Mouse (Mus musculus) forebrain, embryonic 10.5 days (tissue): Measurements from ENCODE around the gene Gm29797. TPM values are rescaled to one million over a fixed set of nuclear protein-coding genes. Genes with fewer than 3 reads are reported as not detected.

ENCODE experiments used
- DNase-seq: peaks from one replicate; pipeline ENCODE4 v3.0.0-alpha.2; 2017; ENCODE audit warnings: low spot score; ENCODE audit errors: extremely low spot score
- H3K27ac ChIP-seq: fragments of 300-500 bp; sonication (generic); 2 replicates; pipeline ENCODE4 v1.5.1; 2016; ENCODE audit warnings: mild to moderate bottlenecking
- H3K27me3 ChIP-seq: fragments of 300-500 bp; sonication (generic); 2 replicates; pipeline ENCODE4 v1.6.1; 2016; ENCODE audit warnings: mild to moderate bottlenecking; ENCODE audit not compliant: poor library complexity, severe bottlenecking
- H3K36me3 ChIP-seq: fragments of 300-500 bp; sonication (generic); replicated peaks from 2 replicates; pipeline ENCODE4 v1.6.1; 2016; ENCODE audit warnings: mild to moderate bottlenecking, moderate library complexity
- H3K4me1 ChIP-seq: fragments of 300-500 bp; sonication (generic); 2 replicates; pipeline ENCODE4 v1.6.1; 2016
- H3K4me3 ChIP-seq: fragments of 300-500 bp; sonication (generic); 2 replicates; pipeline ENCODE4 v1.5.1; 2016; ENCODE audit warnings: mild to moderate bottlenecking, moderate library complexity
- H3K9me3 ChIP-seq: fragments of 300-500 bp; sonication (generic); 2 replicates; pipeline ENCODE4 v1.6.1; 2016; ENCODE audit warnings: mild to moderate bottlenecking, moderate library complexity
- WGBS: fragments of 180-500 bp; shearing (Covaris S2); methylation state at CpG from one replicate; pipeline ENCODE4 v1.1.7; 2016; 5-methylcytosine and 5-hydroxymethylcytosine counted together
- polyA plus RNA-seq: library from polyadenylated mRNA; unstranded; fragments of >200 nt; fragmentation: Nextera tagmentation; extraction: Ambion mirVana; gene quantifications from 2 replicates; pipeline ENCODE4 v1.2.1, GENCODE M21; 2016

The Gm29797 gene
- polyA plus RNA-seq, 1 experiment from 2014 or later = 0.26 TPM

DNA sequence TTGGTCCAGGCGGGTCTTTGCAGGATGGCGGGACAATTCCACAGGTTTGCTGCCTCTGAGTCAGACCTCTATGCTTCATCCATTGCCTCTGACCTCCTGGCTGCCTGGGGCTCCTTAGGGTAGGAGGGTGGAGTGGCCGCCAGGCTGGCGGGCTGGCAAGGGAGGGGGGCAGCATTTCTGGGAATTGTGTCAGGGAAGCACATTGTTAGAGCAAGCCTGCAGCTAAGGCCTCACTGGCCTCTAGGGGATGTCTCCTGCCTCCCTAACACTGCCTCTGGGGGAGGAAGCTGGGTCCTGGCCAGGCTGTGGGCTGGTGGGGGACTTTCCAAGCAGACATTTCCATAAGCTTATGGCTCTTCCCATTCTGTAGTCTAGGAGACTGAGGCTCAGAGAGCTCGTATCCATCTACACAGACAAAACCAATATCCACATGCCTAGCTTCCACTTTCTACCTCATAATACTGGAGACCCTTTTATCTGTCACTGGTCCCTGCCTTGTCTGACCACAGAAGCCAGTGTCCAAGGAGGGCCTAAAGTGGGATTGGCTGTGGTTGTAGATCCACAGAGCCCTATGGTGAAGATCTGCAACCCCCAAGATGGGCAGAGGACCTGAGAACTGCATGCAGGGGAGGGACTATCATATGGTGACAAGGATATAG, 20.4 kb downstream of the Gm29797 start:
- Histone ChIP-seq H3K27ac (0 out of 2 replicates have a peak overlapping the region, but pooled peaks have one; percentile 20), H3K4me1 (peaks cover 61% of the 10 kb centered on the region)
- 51% methylated on average over 5 of the region's 5 CpGs for WGBS

GRCm38 (mm10) chr2:181677755-181678098, 20.9 kb downstream of the Gm29797 start:
- WGBS = 53% methylated on average over 3 of the region's 3 CpGs

More for the DNA sequence above, 20.4 kb downstream of the Gm29797 start:
- H3K4me3 ChIP-seq = no peak overlapping the region
- peaks cover 47% of the 10 kb centered on the region for H3K27me3 ChIP-seq
- H3K36me3 ChIP-seq = no peaks in the 10 kb centered on the region
- no peaks in the 10 kb centered on the region for H3K9me3 ChIP-seq
- no peak for DNase-seq

GRCm38 (mm10) chr2:181678780-181679179, 21.9 kb downstream of the Gm29797 start:
- peaks cover 31% of the 10 kb centered on the region for H3K27me3 ChIP-seq
- no peak overlapping the region for H3K4me3 ChIP-seq
- no peak overlapping the region for H3K27ac ChIP-seq
- peak; percentile 62 for DNase-seq
- H3K36me3 ChIP-seq = no peaks in the 10 kb centered on the region
- H3K9me3 ChIP-seq = no peaks in the 10 kb centered on the region
- H3K4me1 ChIP-seq = peaks cover 55% of the 10 kb centered on the region
- WGBS = 42% methylated on average over 1 of the region's 1 CpGs

More at GRCm38 (mm10) chr2:181677755-181678098, 20.9 kb downstream of the Gm29797 start:
- H3K4me3 ChIP-seq = no peak overlapping the region
- H3K27ac ChIP-seq = no peak overlapping the region
- no peak for DNase-seq
- peaks cover 42% of the 10 kb centered on the region for H3K27me3 ChIP-seq
- no peaks in the 10 kb centered on the region for H3K36me3 ChIP-seq
- H3K4me1 ChIP-seq = peaks cover 61% of the 10 kb centered on the region
- no peaks in the 10 kb centered on the region for H3K9me3 ChIP-seq

- Histone ChIP-seq H3K4me1 (peaks cover 45% of the 10 kb centered on the region), H3K27me3 (peaks cover 18% of the 10 kb centered on the region), H3K9me3 (no peaks in the 10 kb centered on the region), H3K4me3 (peak within 1 kb of the TSS; percentile 75), H3K36me3 (peaks cover 3% of the 10 kb centered on the region; the same call in 1 of the 2 replicates), H3K27ac (peak within 1 kb of the TSS; percentile 91)
- DNase-seq = peak; percentile 75
- under 1% methylated on average over 68 of the region's 69 CpGs for WGBS
Measured at GRCm38 (mm10) chr2:181679951-181680715, 23.3 kb downstream of the Gm29797 start, which contains the start of gene Tcea2. Gene Tcea2 (plus strand): TSS chr2:181680310.

GRCm38 (mm10) chr2:181680716-181681117, 23.9 kb downstream of the Gm29797 start:
- H3K27ac ChIP-seq = peak overlapping the region; percentile 91
- peak overlapping the region; percentile 75 for H3K4me3 ChIP-seq
- no peak for DNase-seq
- peaks cover 16% of the 10 kb centered on the region; the same call in 1 of the 2 replicates for H3K27me3 ChIP-seq
- peaks cover 39% of the 10 kb centered on the region for H3K4me1 ChIP-seq
- peaks cover 9% of the 10 kb centered on the region for H3K36me3 ChIP-seq
- WGBS = 15% methylated on average over 7 of the region's 7 CpGs
- H3K9me3 ChIP-seq = no peaks in the 10 kb centered on the region

DNA sequence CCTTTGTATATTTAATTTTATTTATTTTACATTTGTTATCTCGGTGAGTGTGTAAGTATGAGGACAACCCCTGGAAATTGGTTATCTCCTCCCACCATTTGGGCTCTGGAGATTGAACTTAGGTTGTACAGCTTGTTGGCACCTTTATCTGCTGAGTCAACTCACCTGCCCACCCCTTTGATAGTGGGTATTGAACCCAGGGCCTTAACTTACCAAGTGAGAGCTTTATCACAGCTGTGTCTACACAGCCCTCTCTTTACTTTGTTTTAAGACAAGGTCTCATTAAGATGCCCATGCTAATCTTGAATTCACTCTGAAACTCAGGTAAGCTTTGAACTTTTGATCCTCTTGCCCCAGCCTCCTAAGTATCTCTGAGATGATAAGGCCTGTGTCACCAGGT, 25.1 kb downstream of the Gm29797 start:
- Histone ChIP-seq H3K27me3 (peaks cover 13% of the 10 kb centered on the region; the same call in 1 of the 2 replicates), H3K9me3 (no peaks in the 10 kb centered on the region), H3K27ac (no peak overlapping the region), H3K4me1 (peaks cover 28% of the 10 kb centered on the region), H3K4me3 (no peak overlapping the region), H3K36me3 (peaks cover 21% of the 10 kb centered on the region)
- DNase-seq = no peak
- 97% methylated on average over 1 of the region's 1 CpGs for WGBS

GRCm38 (mm10) chr2:181683381-181683780, 26.5 kb downstream of the Gm29797 start:
- WGBS = 77% methylated on average over 4 of the region's 4 CpGs
- Histone ChIP-seq H3K27ac (no peak overlapping the region), H3K4me3 (no peak overlapping the region), H3K27me3 (0 out of 2 replicates have a peak, but pooled peaks cover 6% of the 10 kb centered on the region), H3K4me1 (peaks cover 21% of the 10 kb centered on the region), H3K9me3 (no peaks in the 10 kb centered on the region), H3K36me3 (peaks cover 35% of the 10 kb centered on the region)
- DNase-seq = no peak

DNA sequence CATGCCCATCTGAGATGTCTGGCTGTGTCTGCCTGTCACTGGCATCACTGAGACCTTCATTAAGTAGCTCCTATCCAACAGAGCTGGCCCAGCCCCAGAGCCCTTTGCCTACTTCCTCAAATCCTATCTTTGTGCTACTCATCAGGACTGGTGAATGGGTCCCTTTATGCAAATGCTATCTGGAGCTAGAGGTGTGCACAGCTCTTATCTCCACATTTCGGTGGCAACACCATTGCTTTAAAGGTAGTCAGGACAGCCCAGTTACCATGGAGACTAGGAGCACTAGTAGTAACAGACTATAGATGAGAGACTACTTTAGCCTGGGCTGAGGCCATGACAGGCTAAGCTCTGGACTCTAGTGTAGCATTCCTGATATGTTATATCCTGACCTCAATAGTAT, 27.9 kb downstream of the Gm29797 start:
- WGBS = 100% methylated on average over 1 of the region's 1 CpGs
- no peak overlapping the region for H3K27ac ChIP-seq
- H3K27me3 ChIP-seq = 0 out of 2 replicates have a peak, but pooled peaks cover 6% of the 10 kb centered on the region
- peaks cover 16% of the 10 kb centered on the region for H3K4me1 ChIP-seq
- no peak for DNase-seq
- peaks cover 49% of the 10 kb centered on the region for H3K36me3 ChIP-seq
- H3K4me3 ChIP-seq = no peak overlapping the region
- H3K9me3 ChIP-seq = no peaks in the 10 kb centered on the region

DNA sequence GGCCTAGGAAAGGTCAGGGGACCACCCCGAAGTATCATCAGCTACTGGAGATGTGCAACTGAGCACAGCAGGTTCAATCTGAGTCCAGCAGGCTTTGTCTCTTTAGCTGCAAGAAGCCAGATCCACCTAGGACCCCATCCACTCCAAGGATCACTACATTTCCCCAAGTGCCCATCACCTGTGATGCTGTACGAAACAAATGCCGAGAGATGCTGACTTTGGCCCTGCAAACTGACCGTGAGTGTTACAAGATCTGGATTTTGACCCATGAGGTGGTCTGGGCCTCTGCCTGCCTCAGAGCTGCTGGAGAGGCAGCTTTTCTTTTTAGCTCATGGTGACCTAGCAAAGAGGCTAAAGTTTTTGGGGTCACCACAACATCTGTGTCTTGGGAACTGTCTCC, 28.9 kb downstream of the Gm29797 start:
- Histone ChIP-seq H3K36me3 (peaks cover 54% of the 10 kb centered on the region), H3K9me3 (no peaks in the 10 kb centered on the region), H3K27ac (no peak overlapping the region), H3K4me1 (peaks cover 11% of the 10 kb centered on the region), H3K27me3 (0 out of 2 replicates have a peak, but pooled peaks cover 6% of the 10 kb centered on the region), H3K4me3 (no peak overlapping the region)
- WGBS = 92% methylated on average over 4 of the region's 4 CpGs
- no peak for DNase-seq

GRCm38 (mm10) chr2:181687586-181687985, 30.8 kb downstream of the Gm29797 start:
- no peaks in the 10 kb centered on the region for H3K9me3 ChIP-seq
- peak; percentile 11 for DNase-seq
- WGBS = 92% methylated on average over 8 of the region's 8 CpGs
- H3K27me3 ChIP-seq = no peaks in the 10 kb centered on the region
- peaks cover 67% of the 10 kb centered on the region for H3K36me3 ChIP-seq
- H3K4me1 ChIP-seq = peaks cover 17% of the 10 kb centered on the region
- no peak overlapping the region for H3K4me3 ChIP-seq
- H3K27ac ChIP-seq = no peak overlapping the region

- no peaks in the 10 kb centered on the region for H3K27me3 ChIP-seq
- H3K9me3 ChIP-seq = no peaks in the 10 kb centered on the region
- H3K4me1 ChIP-seq = peaks cover 37% of the 10 kb centered on the region
- no peak overlapping the region for H3K4me3 ChIP-seq
- peak; percentile 12 for DNase-seq
- H3K36me3 ChIP-seq = peaks cover 67% of the 10 kb centered on the region
- WGBS = 92% methylated on average over 10 of the region's 10 CpGs
- no peak overlapping the region for H3K27ac ChIP-seq
Measured at GRCm38 (mm10) chr2:181689466-181690160, 32.8 kb downstream of the Gm29797 start.

- WGBS = 89% methylated on average over 6 of the region's 6 CpGs
- H3K27ac ChIP-seq = no peak overlapping the region
- peaks cover 11% of the 10 kb centered on the region for H3K27me3 ChIP-seq
- no peak overlapping the region for H3K4me3 ChIP-seq
- H3K4me1 ChIP-seq = peaks cover 37% of the 10 kb centered on the region
- peaks cover 54% of the 10 kb centered on the region for H3K36me3 ChIP-seq
- no peaks in the 10 kb centered on the region for H3K9me3 ChIP-seq
- DNase-seq = peak; percentile 10
Measured at GRCm38 (mm10) chr2:181691083-181691482, 34.2 kb downstream of the Gm29797 start.
